Mouse (Mus musculus) MEL (cell line): ENCODE measurements around the gene Gys2. TPM values are rescaled to one million over a fixed set of nuclear protein-coding genes. Genes with fewer than 3 reads are reported as not detected.
"Not testable (repeated sequence)": the region's sequence is repeated elsewhere in the genome, so short reads cannot be mapped to it uniquely, and the experiment has no call there.

Source experiments
- DNase-seq: peaks from one replicate; pipeline ENCODE4 v3.0.0; 2011; ENCODE audit warnings: low read depth, low spot score
- H3K27ac ChIP-seq: 2 replicates; pipeline ENCODE4 v1.5.1; 2012; ENCODE audit warnings: low read depth, mild to moderate bottlenecking, control low read depth, low read length, moderate library complexity; ENCODE audit not compliant: control insufficient read depth
- H3K27me3 ChIP-seq, 2 experiments: fragments of 150-350 bp in 1 of 2; sonication (generic) in 1 of 2; 2 replicates each; pipeline ENCODE4 v1.6.1; 2012; ENCODE audit warnings: low read length in 2 of 2, mild to moderate bottlenecking in 2 of 2, improper control_type of control experiment in 1 of 2, moderate library complexity in 1 of 2; ENCODE audit not compliant: insufficient read depth in 2 of 2, control insufficient read depth in 1 of 2
- H3K36me3 ChIP-seq, 2 experiments: 2 replicates each; pipeline ENCODE4 v1.6.1; 2012 to 2014; ENCODE audit warnings: low read length in 2 of 2, improper control_type of control experiment in 1 of 2, inconsistent platforms in 1 of 2, mild to moderate bottlenecking in 1 of 2; ENCODE audit not compliant: insufficient read depth in 2 of 2, control insufficient read depth in 1 of 2
- H3K4me1 ChIP-seq, 2 experiments: fragments of 150-350 bp in 1 of 2; sonication (generic) in 1 of 2; 2 replicates each; pipeline ENCODE4 v1.6.1; 2012; ENCODE audit warnings: low read length in 2 of 2, improper control_type of control experiment in 1 of 2, mild to moderate bottlenecking in 1 of 2; ENCODE audit not compliant: insufficient read depth in 2 of 2, control insufficient read depth in 1 of 2
- H3K4me3 ChIP-seq, 2 experiments: fragments of 150-350 bp in 1 of 2; sonication (generic) in 1 of 2; 2 replicates each; pipeline ENCODE4 v1.5.1; 2012; ENCODE audit warnings: low read depth in 2 of 2, low read length in 2 of 2, mild to moderate bottlenecking in 2 of 2, moderate library complexity in 2 of 2, control low read depth in 1 of 2, improper control_type of control experiment in 1 of 2; ENCODE audit not compliant: control insufficient read depth in 1 of 2, insufficient read depth in 1 of 2
- H3K79me2 ChIP-seq: 2 replicates; pipeline ENCODE4 v1.6.1; 2012; ENCODE audit warnings: mild to moderate bottlenecking, low read length, moderate library complexity; ENCODE audit not compliant: control insufficient read depth, poor library complexity, insufficient read depth
- H3K9ac ChIP-seq: 2 replicates; pipeline ENCODE4 v1.6.1; 2012; ENCODE audit warnings: low read depth, mild to moderate bottlenecking, control low read depth, low read length, moderate library complexity; ENCODE audit not compliant: control insufficient read depth, poor library complexity, severe bottlenecking
- H3K9me3 ChIP-seq: fragments of 150-350 bp; sonication (generic); replicated peaks from 2 replicates; pipeline ENCODE4 v1.6.1; 2012; ENCODE audit warnings: mild to moderate bottlenecking, low read length, improper control_type of control experiment, moderate library complexity; ENCODE audit not compliant: insufficient read depth
- CTCF ChIP-seq, 3 experiments: IDR thresholded peaks in 2 of 3; conservative IDR thresholded peaks in 1 of 3; 2 replicates each; pipeline ENCODE4 v1.5.1; 2011 to 2012; ENCODE audit warnings: low read length in 3 of 3, low read depth in 2 of 3, mild to moderate bottlenecking in 2 of 3, improper control_type of control experiment in 1 of 3, inconsistent platforms in 1 of 3, mixed read lengths in 1 of 3, moderate library complexity in 1 of 3; ENCODE audit not compliant: control insufficient read depth in 1 of 3, insufficient read depth in 1 of 3, poor library complexity in 1 of 3, severe bottlenecking in 1 of 3
- KAT2A ChIP-seq: conservative IDR thresholded peaks from 2 replicates; pipeline ENCODE4 v1.6.1; 2012; ENCODE audit warnings: low read depth, low read length, improper control_type of control experiment, inconsistent platforms
- MYC ChIP-seq: IDR thresholded peaks from 2 replicates; pipeline ENCODE4 v1.6.1; 2011; ENCODE audit warnings: low read depth, mild to moderate bottlenecking, low read length, improper control_type of control experiment, moderate library complexity
- POLR2A ChIP-seq, 2 experiments: IDR thresholded peaks; 2 replicates each; pipeline ENCODE4 v1.6.1; 2011 to 2012; ENCODE audit warnings: low read length in 2 of 2, mild to moderate bottlenecking in 2 of 2, control low read depth in 1 of 2, improper control_type of control experiment in 1 of 2, low read depth in 1 of 2, moderate library complexity in 1 of 2; ENCODE audit not compliant: control insufficient read depth in 1 of 2, insufficient read depth in 1 of 2, poor library complexity in 1 of 2
- POLR2AphosphoS2 ChIP-seq: IDR thresholded peaks from 2 replicates; pipeline ENCODE4 v1.6.1; 2011; ENCODE audit warnings: low read length, improper control_type of control experiment
- POLR2AphosphoS5 ChIP-seq: IDR thresholded peaks from 2 replicates; pipeline ENCODE4 v1.6.1; 2012; ENCODE audit warnings: low read depth, borderline replicate concordance, mild to moderate bottlenecking, inconsistent platforms, low read length, moderate library complexity, mixed read lengths
- RAD21 ChIP-seq: IDR thresholded peaks from 2 replicates; pipeline ENCODE4 v1.6.1; 2011; ENCODE audit warnings: mild to moderate bottlenecking, low read depth, low read length, improper control_type of control experiment
- SMC3 ChIP-seq: IDR thresholded peaks from 2 replicates; pipeline ENCODE4 v1.6.1; 2011; ENCODE audit warnings: low read depth, low read length, improper control_type of control experiment
- TCF12 ChIP-seq: IDR thresholded peaks from 2 replicates; pipeline ENCODE4 v1.6.1; 2014; ENCODE audit warnings: low read depth, mild to moderate bottlenecking, inconsistent platforms, low read length, improper control_type of control experiment, moderate library complexity
- ZC3H11A ChIP-seq: IDR thresholded peaks from 2 replicates; pipeline ENCODE4 v1.6.1; 2012; ENCODE audit warnings: low read depth, mild to moderate bottlenecking, inconsistent platforms, low read length, improper control_type of control experiment
- polyA plus RNA-seq, 2 experiments: library from polyadenylated mRNA; stranded (reverse) in 1 of 2; unstranded in 1 of 2; fragments of >175 nt in 1 of 2; fragments of >200 nt in 1 of 2; gene quantifications; 2 replicates each; pipeline versions ENCODE4 v1.2.1 to v1.2.4; 2012; ENCODE audit warnings: low replicate concordance in 2 of 2, low read depth in 1 of 2; ENCODE audit not compliant: insufficient read length in 2 of 2, insufficient read depth in 1 of 2, missing spikeins in 1 of 2
- total RNA-seq: library from RNA; depleted of rRNA; stranded (reverse); fragments of 300-350 nt; gene quantifications from 2 replicates; pipeline ENCODE4 v1.2.3, GENCODE M21; 2012

Gene Gys2
- total and polyA plus RNA-seq, 3 experiments, result not detected

GRCm38 (mm10) chr6:142519110-142519509, 46.2 kb upstream of the Gys2 start:
- H3K9me3 ChIP-seq, result no peaks in the 10 kb centered on the region
- H3K36me3 ChIP-seq, result no peaks in the 10 kb centered on the region
- TF ChIP-seq CTCF (IDR thresholded peaks at IDR 0.05 in 2 of 3, conservative IDR thresholded peaks at IDR 0.05 in 1 of 3; ENCODE audit: control insufficient read depth in 1 of 3, insufficient read depth in 1 of 3, low read depth in 2 of 3, low read length in 3 of 3, poor library complexity in 1 of 3, severe bottlenecking in 1 of 3), result peak; percentile 28 to 81 (median 65); a peak in 5 of 6 replicates
- no peak for TF ChIP-seq POLR2A (IDR thresholded peaks at IDR 0.05; ENCODE audit: control insufficient read depth in 1 of 2, insufficient read depth in 1 of 2, low read depth in 1 of 2, low read length in 2 of 2, poor library complexity in 1 of 2)
- peak; percentile 85 for TF ChIP-seq SMC3
- peak; percentile 86 for TF ChIP-seq RAD21
- peak; percentile 79 for TF ChIP-seq ZC3H11A
- TF ChIP-seq, all 39 proteins: peak for 4
- Histone ChIP-seq H3K4me3 (no peak overlapping the region), H3K79me2 (no peaks in the 10 kb centered on the region), H3K9ac (no peak overlapping the region), H3K27ac (no peak overlapping the region), H3K4me1 (no peaks in the 10 kb centered on the region), H3K27me3 (no peaks in the 10 kb centered on the region)
- peak; percentile 50 for DNase-seq

GRCm38 (mm10) chr6:142515379-142515778, 42.5 kb upstream of the Gys2 start:
- H3K79me2 ChIP-seq, H3K9me3 ChIP-seq, H3K36me3 ChIP-seq, DNase-seq, H3K27ac ChIP-seq, H3K4me1 ChIP-seq, H3K27me3 ChIP-seq, H3K4me3 ChIP-seq, H3K9ac ChIP-seq: not testable (repeated sequence)

- no peaks in the 10 kb centered on the region for H3K79me2 ChIP-seq
- no peaks in the 10 kb centered on the region for H3K27me3 ChIP-seq
- no peak overlapping the region for H3K4me3 ChIP-seq
- no peak overlapping the region for H3K9ac ChIP-seq
- no peaks in the 10 kb centered on the region for H3K9me3 ChIP-seq
- no peaks in the 10 kb centered on the region for H3K36me3 ChIP-seq
- H3K27ac ChIP-seq, result no peak overlapping the region
- TF ChIP-seq TCF12 (no peak), CTCF (IDR thresholded peaks at IDR 0.05 in 2 of 3, conservative IDR thresholded peaks at IDR 0.05 in 1 of 3; ENCODE audit: control insufficient read depth in 1 of 3, insufficient read depth in 1 of 3, low read depth in 2 of 3, low read length in 3 of 3, poor library complexity in 1 of 3, severe bottlenecking in 1 of 3) (0 out of 6 replicates have a peak, but pooled peaks of 1 of the 3 experiments have one; percentile 11)
- TF ChIP-seq, all 39 proteins: peak for 1
- no peaks in the 10 kb centered on the region for H3K4me1 ChIP-seq
- no peak for DNase-seq
These were observed 42.0 kb upstream of the Gys2 start for GRCm38 (mm10) chr6:142514912-142515311.

GRCm38 (mm10) chr6:142512902-142513301, 40.0 kb upstream of the Gys2 start:
- no peaks in the 10 kb centered on the region for H3K4me1 ChIP-seq
- H3K27me3 ChIP-seq, result no peaks in the 10 kb centered on the region
- no peak overlapping the region for H3K9ac ChIP-seq
- no peaks in the 10 kb centered on the region for H3K36me3 ChIP-seq
- TF ChIP-seq KAT2A, result no peak
- no peak for TF ChIP-seq POLR2AphosphoS5
- no peak for TF ChIP-seq POLR2AphosphoS2
- TF ChIP-seq MYC, result no peak
- no peak for TF ChIP-seq CTCF (IDR thresholded peaks at IDR 0.05 in 2 of 3, conservative IDR thresholded peaks at IDR 0.05 in 1 of 3; ENCODE audit: control insufficient read depth in 1 of 3, insufficient read depth in 1 of 3, low read depth in 2 of 3, low read length in 3 of 3, poor library complexity in 1 of 3, severe bottlenecking in 1 of 3)
- H3K27ac ChIP-seq, result no peak overlapping the region
- no peaks in the 10 kb centered on the region for H3K9me3 ChIP-seq
- no peak overlapping the region for H3K4me3 ChIP-seq
- no peak for DNase-seq
- H3K79me2 ChIP-seq, result no peaks in the 10 kb centered on the region
